Mouse (Mus musculus) embryonic facial prominence, embryonic 11.5 days (tissue): ENCODE data around the gene Lipk. TPM values are rescaled to one million over a fixed set of nuclear protein-coding genes. Genes with fewer than 3 reads are reported as not detected.

ENCODE experiments used
- ATAC-seq: fragments of 200-750 bp; cut with Nextera tagmentation; replicated peaks from 2 replicates; pipeline ENCODE4 v1.8.0; 2017; ENCODE audit warnings: low read depth; ENCODE audit not compliant: insufficient number of reproducible peaks, low FRiP score, low TSS enrichment
- DNase-seq: peaks from one replicate; pipeline ENCODE4 v3.0.0-alpha.2; 2015; ENCODE audit warnings: low spot score
- H3K27ac ChIP-seq: fragments of 300-500 bp; sonication (generic); replicated peaks from 2 replicates; pipeline ENCODE4 v1.5.1; 2014; ENCODE audit warnings: mild to moderate bottlenecking, low read depth, low read length, control low read depth
- H3K27me3 ChIP-seq: fragments of 300-500 bp; sonication (generic); 2 replicates; pipeline ENCODE4 v1.6.1; 2014; ENCODE audit warnings: mild to moderate bottlenecking, low read length, moderate library complexity, mixed read lengths; ENCODE audit not compliant: control insufficient read depth, insufficient read depth
- H3K36me3 ChIP-seq: fragments of 300-500 bp; sonication (generic); replicated peaks from 2 replicates; pipeline ENCODE4 v1.6.1; 2014; ENCODE audit warnings: low read depth, mild to moderate bottlenecking, low read length, moderate library complexity, mixed read lengths; ENCODE audit not compliant: control insufficient read depth, insufficient read depth
- H3K4me1 ChIP-seq: fragments of 300-500 bp; sonication (generic); 2 replicates; pipeline ENCODE4 v1.6.1; 2014; ENCODE audit warnings: low read length, mixed read lengths; ENCODE audit not compliant: control insufficient read depth, insufficient read depth
- H3K4me2 ChIP-seq: fragments of 300-500 bp; sonication (generic); 2 replicates; pipeline ENCODE4 v1.6.1; 2014; ENCODE audit warnings: low read depth, mild to moderate bottlenecking, control low read depth, low read length, moderate library complexity
- H3K4me3 ChIP-seq: fragments of 300-500 bp; sonication (generic); 2 replicates; pipeline ENCODE4 v1.5.1; 2014; ENCODE audit warnings: low read depth, low read length, control low read depth
- H3K9ac ChIP-seq: fragments of 300-500 bp; sonication (generic); replicated peaks from 2 replicates; pipeline ENCODE4 v1.6.1; 2014; ENCODE audit warnings: mild to moderate bottlenecking, control low read depth, low read length
- H3K9me3 ChIP-seq: fragments of 300-500 bp; sonication (generic); replicated peaks from 2 replicates; pipeline ENCODE4 v1.6.1; 2016; ENCODE audit warnings: mild to moderate bottlenecking, low read length, inconsistent platforms, mixed read lengths; ENCODE audit not compliant: control insufficient read depth
- WGBS: fragments of 180-500 bp; shearing (Covaris S2); extraction: QIAGEN DNeasy Blood & Tissue Kit; methylation state at CpG from one replicate; pipeline ENCODE4 v1.1.7; 2014; 5-methylcytosine and 5-hydroxymethylcytosine counted together
- polyA plus RNA-seq: library from polyadenylated mRNA; unstranded; fragments of >200 nt; fragmentation: Nextera tagmentation; extraction: Ambion mirVana; gene quantifications from 2 replicates; pipeline ENCODE4 v1.2.1, GENCODE M21; 2014

The Lipk gene
- polyA plus RNA-seq, result not detected in 2 replicates

DNA sequence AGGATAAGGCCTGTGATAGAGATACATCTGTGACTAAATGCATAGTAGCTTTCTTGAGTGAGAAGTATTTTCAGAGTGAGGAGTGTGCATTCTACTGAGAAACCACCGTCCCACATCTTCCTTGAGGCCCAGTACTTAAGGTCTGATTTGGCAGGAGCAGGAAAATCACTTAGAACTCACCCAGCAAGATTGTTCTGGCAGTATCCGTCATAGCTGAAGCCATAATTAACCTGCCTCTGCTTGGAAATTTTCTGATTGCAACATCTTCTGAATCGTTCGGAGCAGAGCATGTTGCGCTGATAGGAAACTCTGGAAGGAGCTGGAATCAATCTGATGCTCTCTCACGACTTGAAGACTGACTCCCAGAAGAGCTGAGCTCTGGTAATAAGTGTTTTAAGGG, at the start of gene Lipk:
TSS of gene Lipk (plus strand) at position 289 of the 400 bp plus-strand sequence.
- Histone ChIP-seq H3K9me3 (no peaks in the 10 kb centered on the region), H3K4me1 (no peaks in the 10 kb centered on the region), H3K36me3 (no peaks in the 10 kb centered on the region), H3K4me3 (no peak within 1 kb of the TSS), H3K9ac (no peak within 1 kb of the TSS), H3K27ac (no peak within 1 kb of the TSS), H3K27me3 (no peaks in the 10 kb centered on the region), H3K4me2 (no peak within 1 kb of the TSS)
- 81% methylated on average over 6 of the region's 6 CpGs for WGBS
- ATAC-seq, result no peak
- DNase-seq, result no peak

DNA sequence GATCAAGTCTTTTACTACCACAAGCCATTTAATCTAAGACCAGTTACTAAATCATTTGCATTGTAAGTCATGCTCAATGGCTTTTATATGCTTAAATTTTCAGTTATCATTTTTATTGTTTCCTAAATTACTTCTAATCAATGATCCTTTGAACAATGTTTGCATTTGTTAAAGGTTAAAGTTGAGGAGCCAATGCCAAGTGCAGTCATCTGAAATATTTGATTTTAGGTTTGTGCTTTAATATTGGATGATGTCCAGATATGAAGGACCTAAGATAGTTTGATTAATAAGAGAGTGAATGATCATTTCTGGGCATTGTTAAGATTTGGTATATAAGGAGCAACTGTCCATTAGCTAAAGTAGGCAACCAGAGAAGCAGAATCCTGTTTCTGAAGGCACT, 47.2 kb upstream of the Lipk start, which contains the start of gene Lipf:
TSS of gene Lipf (plus strand) at position 301 of the 400 bp plus-strand sequence.
- H3K4me3 ChIP-seq, result no peak within 1 kb of the TSS
- no peak within 1 kb of the TSS for H3K27ac ChIP-seq
- no peak within 1 kb of the TSS for H3K4me2 ChIP-seq
- no peak for ATAC-seq
- H3K9me3 ChIP-seq, result no peaks in the 10 kb centered on the region
- no peak within 1 kb of the TSS for H3K9ac ChIP-seq
- H3K4me1 ChIP-seq, result no peaks in the 10 kb centered on the region
- H3K27me3 ChIP-seq, result no peaks in the 10 kb centered on the region
- DNase-seq, result no peak
- H3K36me3 ChIP-seq, result no peaks in the 10 kb centered on the region

DNA sequence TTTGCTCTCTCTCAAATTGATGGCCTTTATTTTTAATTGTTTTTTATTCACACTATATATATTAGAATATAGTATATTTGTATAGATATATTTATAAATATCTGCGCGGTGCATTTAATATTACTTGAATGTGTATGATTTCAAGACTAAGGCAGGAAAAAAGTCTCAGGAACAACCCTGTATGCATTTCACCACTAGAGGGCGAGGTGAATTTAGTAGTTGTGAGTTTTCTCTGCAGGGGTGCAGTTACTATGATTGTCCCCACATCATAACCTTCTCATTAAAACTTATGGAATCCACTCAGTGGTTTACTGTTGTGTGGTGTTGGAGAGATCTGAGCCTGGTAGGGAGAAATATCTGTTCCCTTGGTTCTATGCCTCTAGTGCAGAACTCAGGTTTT, 29.1 kb upstream of the Lipk start:
- DNase-seq, result peak; percentile 63

DNA sequence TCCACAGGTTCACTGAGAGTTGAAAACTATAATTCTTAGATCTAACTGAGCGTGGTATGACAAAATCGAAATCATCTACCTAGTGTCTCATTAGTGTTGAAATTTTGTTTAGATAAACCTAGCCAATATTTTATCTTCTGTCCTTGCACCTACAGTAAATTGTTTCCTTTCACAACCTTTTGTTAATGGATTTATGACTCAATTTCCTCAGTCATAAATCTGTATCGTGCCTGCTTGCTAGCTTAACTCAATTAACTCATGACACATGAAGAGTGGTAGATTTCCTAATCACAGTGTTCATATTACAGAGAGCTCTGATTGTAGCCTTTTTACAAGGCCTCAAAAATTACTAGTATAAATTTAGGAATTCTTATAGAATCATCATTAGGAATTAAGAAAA, 25.0 kb upstream of the Lipk start:
- no peak for DNase-seq
- H3K36me3 ChIP-seq, result no peaks in the 10 kb centered on the region
- no peak overlapping the region for H3K4me2 ChIP-seq
- no peaks in the 10 kb centered on the region for H3K4me1 ChIP-seq
- H3K9me3 ChIP-seq, result no peaks in the 10 kb centered on the region
- no peak overlapping the region for H3K9ac ChIP-seq
- H3K27me3 ChIP-seq, result no peaks in the 10 kb centered on the region
- WGBS, result 86% methylated on average over 3 of the region's 3 CpGs
- H3K4me3 ChIP-seq, result no peak overlapping the region
- H3K27ac ChIP-seq, result no peak overlapping the region
- ATAC-seq, result no peak

More for the DNA sequence above, 29.1 kb upstream of the Lipk start:
- H3K9me3 ChIP-seq, result no peaks in the 10 kb centered on the region
- no peak for ATAC-seq
- H3K4me3 ChIP-seq, result no peak overlapping the region
- H3K4me1 ChIP-seq, result no peaks in the 10 kb centered on the region
- no peak overlapping the region for H3K4me2 ChIP-seq
- no peak overlapping the region for H3K9ac ChIP-seq
- WGBS, result 46% methylated on average over 3 of the region's 3 CpGs
- no peak overlapping the region for H3K27ac ChIP-seq
- H3K36me3 ChIP-seq, result no peaks in the 10 kb centered on the region
- H3K27me3 ChIP-seq, result no peaks in the 10 kb centered on the region

DNA sequence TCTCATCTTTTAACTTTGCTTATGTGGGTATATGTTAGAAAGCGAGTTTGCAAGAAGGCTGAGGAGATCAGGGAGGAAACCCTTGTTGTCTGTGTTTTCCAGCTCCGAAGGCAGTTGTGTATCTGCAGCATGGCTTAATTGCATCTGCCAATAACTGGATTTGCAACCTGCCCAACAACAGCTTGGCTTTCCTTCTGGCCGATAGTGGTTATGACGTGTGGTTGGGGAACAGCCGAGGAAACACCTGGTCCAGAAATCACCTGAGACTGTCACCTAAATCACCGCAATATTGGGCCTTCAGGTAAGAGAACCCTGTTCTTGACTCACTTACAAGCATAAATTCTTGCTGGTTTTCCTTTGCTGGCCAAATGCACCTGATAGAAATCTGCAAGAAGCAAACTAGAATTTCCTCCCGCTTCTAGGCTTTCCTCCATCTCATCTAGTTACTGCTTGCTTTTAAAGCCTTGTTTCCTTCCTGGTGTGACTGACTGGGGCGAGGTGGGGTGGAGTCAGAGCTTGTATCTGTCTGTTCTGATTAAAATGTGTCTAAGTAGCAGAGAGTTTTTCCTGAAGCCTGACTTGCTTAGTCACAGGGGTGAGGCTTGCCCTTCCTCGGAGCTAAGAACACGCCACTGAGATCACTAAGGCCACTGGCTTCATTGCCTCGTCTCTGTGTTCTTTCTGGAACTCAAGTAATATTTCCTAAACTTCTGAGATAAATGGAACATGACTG, 13.5 kb downstream of the Lipk start:
- Histone ChIP-seq H3K4me3 (no peak overlapping the region), H3K36me3 (no peaks in the 10 kb centered on the region), H3K27ac (no peak overlapping the region), H3K4me1 (no peaks in the 10 kb centered on the region), H3K9me3 (no peaks in the 10 kb centered on the region), H3K9ac (no peak overlapping the region), H3K4me2 (no peak overlapping the region), H3K27me3 (no peaks in the 10 kb centered on the region)
- ATAC-seq, result no peak
- DNase-seq, result no peak
- WGBS, result 81% methylated on average over 11 of the region's 11 CpGs

DNA sequence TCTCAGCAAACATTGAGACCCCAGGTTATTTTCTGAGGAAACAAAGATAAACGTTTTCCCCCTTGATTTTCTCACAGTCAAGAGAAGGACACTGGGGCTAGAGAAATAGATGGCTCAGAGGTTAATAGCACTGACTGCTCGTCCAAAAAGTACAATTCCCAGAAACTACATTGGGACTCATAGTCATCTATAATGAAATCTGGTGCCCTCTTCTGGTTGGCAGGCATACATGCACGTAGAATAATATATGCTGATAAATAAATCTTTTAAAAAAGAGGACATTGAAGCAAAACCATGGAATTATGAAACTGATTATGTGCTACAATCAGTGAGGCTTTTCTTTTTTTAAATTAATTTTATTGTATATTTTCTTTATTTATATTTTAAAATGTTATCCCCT, 14.7 kb downstream of the Lipk start:
- H3K4me3 ChIP-seq, result no peak overlapping the region
- H3K27ac ChIP-seq, result no peak overlapping the region
- ATAC-seq (no peak), DNase-seq (peak; percentile 53)
- H3K27me3 ChIP-seq, result no peaks in the 10 kb centered on the region
- H3K9ac ChIP-seq, result no peak overlapping the region
- no peaks in the 10 kb centered on the region for H3K9me3 ChIP-seq
- no peaks in the 10 kb centered on the region for H3K4me1 ChIP-seq
- 53% methylated on average over 3 of the region's 3 CpGs for WGBS
- H3K4me2 ChIP-seq, result no peak overlapping the region
- H3K36me3 ChIP-seq, result no peaks in the 10 kb centered on the region

DNA sequence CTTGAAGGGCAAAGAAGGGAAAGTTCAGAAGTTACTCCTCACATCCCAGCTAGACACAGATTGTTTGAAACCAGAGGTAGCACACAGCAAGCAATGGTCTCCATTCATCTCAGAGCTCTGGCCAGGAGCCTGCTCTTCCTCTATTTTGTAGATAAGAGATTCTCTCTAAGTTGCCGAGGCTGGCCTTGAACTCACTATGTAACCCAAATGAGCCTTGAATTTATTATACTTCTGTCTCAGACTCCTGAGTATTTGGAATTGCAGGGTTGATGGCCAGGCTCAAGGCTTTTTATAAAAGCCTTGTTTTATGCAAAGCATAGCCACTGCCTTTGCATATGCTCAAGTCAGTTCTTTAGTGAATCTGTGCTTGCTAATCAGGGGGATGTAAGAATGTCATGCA, 31.6 kb downstream of the Lipk start:
- H3K27me3 ChIP-seq, result no peaks in the 10 kb centered on the region
- H3K4me3 ChIP-seq, result no peak overlapping the region
- DNase-seq (no peak), ATAC-seq (no peak)
- H3K36me3 ChIP-seq, result no peaks in the 10 kb centered on the region
- no peaks in the 10 kb centered on the region for H3K9me3 ChIP-seq
- 86% methylated on average over 1 of the region's 1 CpGs for WGBS
- no peak overlapping the region for H3K9ac ChIP-seq
- H3K4me2 ChIP-seq, result no peak overlapping the region
- no peaks in the 10 kb centered on the region for H3K4me1 ChIP-seq
- no peak overlapping the region for H3K27ac ChIP-seq

DNA sequence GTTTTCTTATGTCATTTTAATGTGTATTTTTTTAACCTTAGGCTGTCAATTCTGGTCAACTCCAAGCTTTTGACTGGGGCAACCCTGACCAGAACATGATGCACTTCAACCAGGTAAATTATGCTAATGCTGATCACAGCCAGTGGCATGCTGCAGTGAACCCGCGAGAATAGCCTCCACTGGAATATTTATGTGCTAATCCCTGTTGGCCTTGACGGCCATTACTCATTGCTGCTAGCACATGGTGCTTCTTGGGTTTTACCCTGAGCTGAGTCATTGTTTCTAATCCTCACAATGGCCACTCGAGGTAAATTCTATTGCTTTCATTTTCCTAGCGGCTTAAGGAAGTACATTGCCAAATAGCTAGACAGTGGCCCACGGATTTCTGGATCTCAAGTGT, 34.9 kb downstream of the Lipk start:
- no peak for DNase-seq

More for the DNA sequence above, 34.9 kb downstream of the Lipk start:
- Histone ChIP-seq H3K9ac (no peak overlapping the region), H3K27me3 (no peaks in the 10 kb centered on the region), H3K4me2 (no peak overlapping the region), H3K27ac (no peak overlapping the region), H3K4me1 (no peaks in the 10 kb centered on the region), H3K36me3 (no peaks in the 10 kb centered on the region), H3K4me3 (no peak overlapping the region), H3K9me3 (no peaks in the 10 kb centered on the region)
- 78% methylated on average over 6 of the region's 6 CpGs for WGBS
- ATAC-seq, result no peak
